Mouse (Mus musculus) hindbrain, embryonic 16.5 days (tissue): ENCODE data around the gene Tvp23a. TPM values are rescaled to one million over a fixed set of nuclear protein-coding genes. Genes with fewer than 3 reads are reported as not detected.

Experiments
- polyA plus RNA-seq: library from polyadenylated mRNA; unstranded; fragments of >200 nt; fragmentation: Nextera tagmentation; extraction: Ambion mirVana; gene quantifications from 2 replicates; pipeline ENCODE4 v1.2.1, GENCODE M21; 2015

The Tvp23a gene
- polyA plus RNA-seq, 1 experiment from 2014 or later = 48.9 TPM

Other genes starting within 250 kb of the Tvp23a start
- 22.3 and 24.5 TPM in 2 replicates for gene Emp2, start 133.4 kb downstream of the Tvp23a start, polyA plus RNA-seq
- 20.7 and 27.5 TPM in 2 replicates for gene Tekt5, start 51.9 kb downstream of the Tvp23a start, polyA plus RNA-seq
- gene Nubp1, start 35.4 kb downstream of the Tvp23a start, polyA plus RNA-seq = 46.3 and 54.1 TPM in 2 replicates
- 0.46 and 0.54 TPM in 2 replicates for gene Ciita, start 32.7 kb upstream of the Tvp23a start, polyA plus RNA-seq
- 8.7 and 16.9 TPM in 2 replicates for gene Dexi, start 95.7 kb upstream of the Tvp23a start, polyA plus RNA-seq
- gene Clec16a, start 98.0 kb upstream of the Tvp23a start, polyA plus RNA-seq = 60.7 and 66.7 TPM in 2 replicates